Comparison of ENCODE assay signal across 9 mouse cellular contexts in the genomic region with DNA sequence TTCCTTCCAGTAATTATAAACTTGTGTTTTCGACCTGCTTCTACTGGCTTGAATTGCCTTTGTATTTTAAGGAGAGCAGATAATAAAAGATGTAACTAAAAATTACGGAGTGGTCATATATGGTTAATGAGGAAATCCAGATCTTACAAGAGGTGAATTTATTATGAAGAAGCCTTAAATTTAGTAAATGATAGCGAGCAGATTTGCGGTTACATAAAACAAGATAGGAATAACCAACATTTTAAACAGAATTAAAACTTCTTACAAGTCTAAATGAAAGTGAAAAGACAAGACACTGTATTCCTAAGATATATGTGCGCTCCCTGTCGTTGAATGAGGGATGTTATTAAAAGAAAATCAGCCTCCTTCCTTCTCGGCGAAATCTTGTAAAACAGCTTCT. TPM values are rescaled to one million over a fixed set of nuclear protein-coding genes. Genes with fewer than 3 reads are reported as not detected.
DNase-seq lines count a peak whose midpoint lies in the region; ATAC-seq and TF ChIP-seq lines count a peak whose summit lies in the region.
"Had no signal": no experiment of that assay in that cellular context is flagged by ENCODE, and none has a peak within 500 bp of the region (broad histone marks: within the 10 kb centered on the region; RNA-seq: fewer than 3 reads in every experiment).

No protein-coding gene starts in this region.

- peaks cover 3% of the 10 kb centered on the region; the same call in 1 of the 2 replicates for H3K4me1 ChIP-seq in embryonic facial prominence, embryonic 12.5 days
- H3K4me1 ChIP-seq in intestine, postnatal 0 days (replicated peaks; ENCODE audit: control insufficient read depth, insufficient read depth, low read length), result no peaks in the 10 kb centered on the region
- peaks cover 17% of the 10 kb centered on the region for H3K4me1 ChIP-seq in neural tube, embryonic 13.5 days (replicated peaks)

- H3K4me3 ChIP-seq in left cerebral cortex, adult 2 months, result peak overlapping the region; percentile 24; the same call in 1 of the 2 replicates
- peak overlapping the region; percentile 30 for H3K4me3 ChIP-seq in embryonic facial prominence, embryonic 12.5 days
- peak overlapping the region; percentile 37 for H3K4me3 ChIP-seq in intestine, postnatal 0 days (ENCODE audit: low read depth, low read length)
- H3K4me3 ChIP-seq in neural tube, embryonic 13.5 days, result peak overlapping the region; percentile 28

- no peak for DNase-seq in left cerebral cortex, adult 2 months (ENCODE audit: extremely low spot score in 1 of 2, low spot score in 2 of 2)
- no peak for DNase-seq in left cerebral cortex, adult 11 months (ENCODE audit: low spot score)
- no peak for DNase-seq in layer of hippocampus, postnatal 25 days (ENCODE audit: extremely low spot score in 1 of 2, low spot score in 1 of 2)
- no peak for DNase-seq in yolk sac, embryonic 10.5 days (ENCODE audit: low spot score)
- no peak for DNase-seq in frontal cortex, postnatal 14 days (ENCODE audit: low spot score in 2 of 2)

- intact Hi-C loops in left cerebral cortex, adult 2 months (cut with DNase I), result loop anchor here (2.0 kb wide), 2 partner anchors 20 kb away; no protein-coding TSS in a partner anchor

- TF ChIP-seq CTCF in left cerebral cortex, adult 2 months (IDR thresholded peaks at IDR 0.05), result no peak
- no peak for TF ChIP-seq CTCF in intestine, postnatal 0 days (IDR thresholded peaks at IDR 0.05; ENCODE audit: low read depth)

- H3K9ac ChIP-seq in embryonic facial prominence, embryonic 12.5 days, result no peak overlapping the region
- no peak overlapping the region for H3K9ac ChIP-seq in intestine, postnatal 0 days (ENCODE audit: low read depth, low read length)
- H3K9ac ChIP-seq in neural tube, embryonic 13.5 days, result no peak overlapping the region

- H3K9me3 ChIP-seq in embryonic facial prominence, embryonic 12.5 days, result no peaks in the 10 kb centered on the region
- 0 out of 2 replicates have a peak, but pooled peaks cover 5% of the 10 kb centered on the region for H3K9me3 ChIP-seq in intestine, postnatal 0 days (ENCODE audit: control insufficient read depth)
- no peaks in the 10 kb centered on the region for H3K9me3 ChIP-seq in neural tube, embryonic 13.5 days

- H3K27me3 ChIP-seq in embryonic facial prominence, embryonic 12.5 days, result peaks cover 50% of the 10 kb centered on the region
- H3K27me3 ChIP-seq in intestine, postnatal 0 days (replicated peaks; ENCODE audit: control insufficient read depth, insufficient read depth, low read length), result peaks cover 57% of the 10 kb centered on the region
- H3K27me3 ChIP-seq in neural tube, embryonic 13.5 days, result peaks cover 97% of the 10 kb centered on the region

- ATAC-seq in embryonic facial prominence, embryonic 12.5 days (ENCODE audit: insufficient number of reproducible peaks, insufficient read depth, low FRiP score, low TSS enrichment), result no peak
- ATAC-seq in intestine, postnatal 0 days, result no peak
- ATAC-seq in neural tube, embryonic 13.5 days (ENCODE audit: low read depth), result no peak

- 3% methylated on average over 8 of the region's 8 CpGs for WGBS in embryonic facial prominence, embryonic 12.5 days
- WGBS in intestine, postnatal 0 days, result 7% methylated on average over 8 of the region's 8 CpGs
- WGBS in neural tube, embryonic 13.5 days, result 4% methylated on average over 8 of the region's 8 CpGs

- H3K36me3 ChIP-seq in embryonic facial prominence, embryonic 12.5 days, result no peaks in the 10 kb centered on the region
- H3K36me3 ChIP-seq in intestine, postnatal 0 days (ENCODE audit: control insufficient read depth, insufficient read depth), result no peaks in the 10 kb centered on the region
- no peaks in the 10 kb centered on the region for H3K36me3 ChIP-seq in neural tube, embryonic 13.5 days

- H3K27ac ChIP-seq in left cerebral cortex, adult 2 months, result no peak overlapping the region
- no peak overlapping the region for H3K27ac ChIP-seq in embryonic facial prominence, embryonic 12.5 days
- H3K27ac ChIP-seq in intestine, postnatal 0 days (ENCODE audit: low read depth, low read length), result no peak overlapping the region
- no peak overlapping the region for H3K27ac ChIP-seq in neural tube, embryonic 13.5 days (replicated peaks)

- peak overlapping the region; percentile 50 for H3K4me2 ChIP-seq in embryonic facial prominence, embryonic 12.5 days (replicated peaks)
- H3K4me2 ChIP-seq in intestine, postnatal 0 days (replicated peaks; ENCODE audit: low read depth), result peak overlapping the region; percentile 60
- H3K4me2 ChIP-seq in neural tube, embryonic 13.5 days, result peak overlapping the region; percentile 50

RNA-seq across cellular contexts. Expression of a gene that starts 13.9 kb away (rescaled TPM):
- not detected for total RNA-seq in left cerebral cortex, adult 2 months (2021)
- 0.33 TPM in 1 of 2 replicates, not detected in the other for polyA plus RNA-seq in embryonic facial prominence, embryonic 12.5 days (2016; fragmentation: Nextera tagmentation; extraction: Ambion mirVana)
- polyA plus RNA-seq in intestine, postnatal 0 days (2015; fragmentation: Nextera tagmentation; extraction: Ambion mirVana), result not detected in 2 replicates
- not detected in 2 replicates for polyA plus RNA-seq in neural tube, embryonic 13.5 days (2015; fragmentation: Nextera tagmentation; extraction: Ambion mirVana)
- total RNA-seq in layer of hippocampus, postnatal 25 days (2021), result not detected
- total RNA-seq: hematopoietic stem cell, adult 5-6 weeks had no signal

RNA-seq across cellular contexts. Expression of a gene that starts 14.6 kb away (rescaled TPM):
- 1 to 10 TPM in 1 of 2 experiments, under 1 TPM in 1; 0.57 to 1.1 TPM for total RNA-seq in left cerebral cortex, adult 2 months (2021)
- 0.69 and 0.95 TPM in 2 replicates for polyA plus RNA-seq in embryonic facial prominence, embryonic 12.5 days (2016; fragmentation: Nextera tagmentation; extraction: Ambion mirVana)
- polyA plus RNA-seq in intestine, postnatal 0 days (2015; fragmentation: Nextera tagmentation; extraction: Ambion mirVana), result 4.0 and 4.1 TPM in 2 replicates
- 0.17 and 0.18 TPM in 2 replicates for polyA plus RNA-seq in neural tube, embryonic 13.5 days (2015; fragmentation: Nextera tagmentation; extraction: Ambion mirVana)
- under 1 TPM; 0.42 to 0.57 TPM for total RNA-seq in layer of hippocampus, postnatal 25 days (2021)

RNA-seq across cellular contexts. Expression of a gene that starts 40.5 kb away (rescaled TPM):
- total RNA-seq in left cerebral cortex, adult 2 months (2021), result 10 to 100 TPM; 18.8 to 25.6 TPM
- 8.0 and 8.3 TPM in 2 replicates for polyA plus RNA-seq in embryonic facial prominence, embryonic 12.5 days (2016; fragmentation: Nextera tagmentation; extraction: Ambion mirVana)
- 3.4 and 5.3 TPM in 2 replicates for polyA plus RNA-seq in intestine, postnatal 0 days (2015; fragmentation: Nextera tagmentation; extraction: Ambion mirVana)
- 1.7 TPM in 1 of 2 replicates, not detected in the other for polyA plus RNA-seq in neural tube, embryonic 13.5 days (2015; fragmentation: Nextera tagmentation; extraction: Ambion mirVana)
- 10 to 100 TPM; 22.3 to 38.6 TPM for total RNA-seq in layer of hippocampus, postnatal 25 days (2021)

RNA-seq across cellular contexts. Expression of a gene that starts 40.8 kb away (rescaled TPM):
- 10 to 100 TPM; 12.2 to 13.5 TPM for total RNA-seq in left cerebral cortex, adult 2 months (2021)
- polyA plus RNA-seq in embryonic facial prominence, embryonic 12.5 days (2016; fragmentation: Nextera tagmentation; extraction: Ambion mirVana), result 19.4 and 20.1 TPM in 2 replicates
- polyA plus RNA-seq in intestine, postnatal 0 days (2015; fragmentation: Nextera tagmentation; extraction: Ambion mirVana), result 0.90 and 1.8 TPM in 2 replicates
- polyA plus RNA-seq in neural tube, embryonic 13.5 days (2015; fragmentation: Nextera tagmentation; extraction: Ambion mirVana), result 2.5 and 3.8 TPM in 2 replicates
- 10 to 100 TPM; 15.7 to 30.9 TPM for total RNA-seq in layer of hippocampus, postnatal 25 days (2021)

RNA-seq across cellular contexts. Expression of a gene that starts 46.3 kb away (rescaled TPM):
- 10 to 100 TPM; 58.2 to 75.2 TPM for total RNA-seq in left cerebral cortex, adult 2 months (2021)
- 26.8 and 29.2 TPM in 2 replicates for polyA plus RNA-seq in embryonic facial prominence, embryonic 12.5 days (2016; fragmentation: Nextera tagmentation; extraction: Ambion mirVana)
- polyA plus RNA-seq in intestine, postnatal 0 days (2015; fragmentation: Nextera tagmentation; extraction: Ambion mirVana), result 9.4 and 9.9 TPM in 2 replicates
- 8.8 and 10.1 TPM in 2 replicates for polyA plus RNA-seq in neural tube, embryonic 13.5 days (2015; fragmentation: Nextera tagmentation; extraction: Ambion mirVana)
- total RNA-seq in layer of hippocampus, postnatal 25 days (2021), result 10 to 100 TPM; 64.2 to 71.4 TPM
